Mouse (Mus musculus) cerebellum, adult 8-10 months (tissue): Measurements from ENCODE around the gene 6030408B16Rik.

Source experiments
- DNase-seq: peaks from one replicate; pipeline ENCODE4 v3.0.0; 2022

Gene 6030408B16Rik

DNA sequence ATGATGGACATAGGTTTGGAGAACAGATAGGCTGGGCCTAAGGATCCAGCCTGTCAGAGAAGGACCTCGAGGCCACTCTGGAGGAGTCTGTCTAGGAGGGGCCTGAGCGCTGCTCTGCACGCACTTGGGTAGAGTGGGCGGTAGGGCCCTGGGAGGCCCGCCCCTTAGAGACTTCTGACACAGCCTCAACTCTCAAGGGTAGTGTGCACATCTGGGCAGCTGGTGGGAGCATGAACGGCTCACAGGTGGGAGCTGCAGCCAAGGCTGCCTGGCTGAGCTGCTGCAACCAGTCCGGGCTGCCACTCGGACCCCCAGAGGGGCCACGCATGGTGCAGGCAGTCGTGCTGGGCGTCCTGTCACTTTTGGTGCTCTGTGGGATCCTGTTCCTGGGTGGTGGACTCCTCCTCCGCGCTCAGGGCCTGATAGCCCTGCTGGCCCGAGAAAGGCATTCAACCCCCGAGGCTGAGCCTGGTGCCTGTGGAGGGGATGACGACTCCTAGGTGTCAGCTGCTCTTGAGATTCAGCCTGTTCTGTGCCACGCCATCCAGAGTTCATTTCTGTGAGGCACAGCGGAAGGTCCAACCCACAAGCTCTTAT, at the start of gene 6030408B16Rik:
Gene 6030408B16Rik, plus strand, starts transcription at position 188 of the 597 bp plus-strand sequence.
- DNase-seq: no peak

DNA sequence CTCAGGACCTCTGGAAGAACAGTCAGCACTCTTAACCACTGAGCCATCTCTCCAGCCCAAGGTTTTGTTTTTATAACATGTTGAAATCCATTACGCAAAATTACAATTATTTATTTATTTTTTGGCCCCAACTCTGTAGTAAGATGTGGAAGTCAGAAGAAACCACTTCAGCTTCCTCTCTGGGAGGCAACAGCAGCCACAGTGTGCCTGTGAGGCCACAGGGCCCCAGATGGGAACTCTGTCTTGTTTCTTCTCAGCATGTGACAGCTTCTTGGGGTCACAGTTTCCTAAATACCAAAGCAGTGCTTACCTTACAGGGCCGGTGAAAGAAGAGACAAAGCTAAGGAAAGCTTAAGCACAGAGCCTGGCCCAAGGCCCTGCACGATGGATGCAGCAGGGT, 49.0 kb upstream of the 6030408B16Rik start:
- DNase-seq: no peak

DNA sequence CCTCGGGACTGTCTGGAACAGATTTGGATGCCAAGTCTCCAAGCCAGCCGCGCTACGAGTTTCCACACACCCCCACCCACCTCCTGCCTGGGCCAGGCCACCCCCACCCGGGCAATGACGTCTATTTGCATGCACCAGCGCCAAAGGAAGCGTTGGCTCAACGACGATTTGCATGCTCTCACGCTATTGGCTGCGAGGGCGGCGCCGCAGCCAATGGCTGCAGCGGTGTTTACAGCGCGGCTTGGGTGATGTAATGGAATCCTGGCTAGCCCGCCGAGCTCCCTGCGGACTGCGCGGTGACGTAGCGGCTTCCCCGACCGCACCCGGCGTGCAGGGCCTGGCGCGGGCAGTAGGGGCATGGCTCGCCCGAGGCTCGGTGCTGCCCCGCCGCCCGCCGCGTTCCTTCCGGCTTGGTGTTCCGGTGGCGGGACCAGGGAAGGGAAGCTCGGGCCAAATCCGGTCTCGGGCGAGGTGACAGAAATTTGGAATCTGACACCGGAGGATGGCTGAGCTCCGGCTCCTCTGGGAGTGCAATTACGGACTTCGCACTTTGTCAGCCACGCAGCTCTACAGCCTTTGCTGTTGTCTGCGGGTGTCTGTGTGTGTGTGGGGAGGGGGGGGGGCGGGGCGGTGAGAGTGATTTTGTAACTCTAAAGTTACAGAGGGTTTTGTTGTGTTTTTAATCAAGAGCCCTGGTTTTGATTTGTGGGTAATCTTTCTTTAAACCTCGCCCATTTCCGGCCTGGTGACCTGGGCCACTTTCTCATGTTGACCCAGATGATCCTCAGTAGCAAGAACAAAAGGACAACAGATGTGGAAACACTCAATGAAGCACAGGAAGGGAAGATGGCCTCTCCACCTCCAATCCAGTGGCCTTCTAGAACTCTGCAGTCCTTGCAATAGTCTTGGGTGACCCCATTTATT, 46.5 kb upstream of the 6030408B16Rik start:
- DNase-seq: peak; percentile 92

DNA sequence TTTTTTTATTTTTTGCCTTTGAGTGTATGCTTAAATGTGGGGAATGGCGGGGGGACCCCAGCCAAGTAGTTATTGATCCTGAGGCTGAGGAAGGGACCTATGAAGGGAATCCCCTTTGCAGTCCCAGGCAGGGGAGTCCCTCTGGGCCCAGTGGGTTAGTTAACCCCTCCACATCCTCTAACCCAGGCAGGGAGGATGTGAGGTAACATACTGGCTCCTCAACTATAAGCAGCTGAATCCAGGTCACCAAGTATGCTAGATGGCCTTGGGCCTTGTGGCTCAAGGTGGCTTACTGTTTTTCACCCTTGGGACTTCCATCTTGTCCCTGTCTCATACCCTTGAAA, 45.9 kb upstream of the 6030408B16Rik start:
- no peak for DNase-seq

DNA sequence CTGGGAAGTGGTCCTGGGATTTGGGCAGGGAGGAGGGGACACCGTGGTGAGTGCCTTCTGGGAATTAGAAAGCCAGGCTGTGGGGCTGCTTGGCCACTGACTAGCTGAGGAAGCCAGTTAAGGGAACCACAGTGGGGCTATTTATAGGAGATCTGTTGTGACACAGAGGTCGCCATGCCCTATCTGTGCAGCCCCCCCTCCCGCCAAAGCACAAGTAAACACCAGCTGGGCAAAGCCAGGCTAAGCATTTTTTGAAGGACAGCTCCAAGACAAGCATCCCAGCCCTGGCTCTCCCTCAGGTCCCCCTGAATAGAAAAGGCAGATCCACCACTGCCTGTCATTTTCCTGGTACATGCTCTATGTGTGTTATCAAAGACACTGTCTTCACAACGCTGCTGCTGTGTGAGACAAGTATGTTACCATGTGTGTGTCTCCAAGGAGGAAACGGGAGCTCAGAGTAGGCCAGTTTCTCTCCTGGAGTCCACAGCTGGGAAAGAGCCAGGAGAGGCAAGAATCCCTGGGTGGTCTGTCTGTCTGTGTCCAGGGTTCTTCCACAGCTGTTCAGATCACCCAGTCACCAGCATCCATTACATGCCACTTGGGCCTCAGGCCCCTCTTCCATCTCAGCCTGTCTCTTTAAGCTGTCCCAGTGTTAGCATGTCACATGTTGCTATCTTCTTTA, 44.8 kb upstream of the 6030408B16Rik start:
- no peak for DNase-seq

DNA sequence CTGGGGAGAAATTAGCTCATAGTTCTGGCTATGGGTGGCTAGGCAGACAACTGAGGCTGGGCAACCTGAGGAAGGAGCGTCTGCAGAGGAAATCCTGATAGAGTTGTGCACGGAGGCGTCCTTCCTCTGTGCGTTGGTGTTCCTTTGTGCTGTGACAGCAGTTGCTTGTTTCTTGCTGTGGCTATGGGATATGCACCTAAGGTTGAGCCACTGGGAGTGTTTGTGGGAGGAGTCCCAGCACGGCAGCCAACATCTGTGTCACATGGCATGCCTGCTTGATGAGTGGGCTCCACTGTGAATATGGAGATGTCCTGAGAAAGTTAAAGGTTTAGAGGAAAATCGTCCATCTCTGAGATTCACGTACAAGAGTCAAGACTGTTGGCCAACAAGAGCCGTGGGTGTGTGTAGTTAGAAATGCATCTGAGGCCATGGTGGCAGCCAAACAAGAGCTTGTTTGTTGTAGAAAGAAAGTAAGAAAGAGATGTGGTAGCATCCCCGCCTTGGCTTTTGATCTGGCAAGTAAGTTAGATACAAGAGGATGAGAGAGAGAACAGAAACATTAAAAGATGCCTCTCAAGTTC, 42.7 kb upstream of the 6030408B16Rik start:
- DNase-seq: no peak

DNA sequence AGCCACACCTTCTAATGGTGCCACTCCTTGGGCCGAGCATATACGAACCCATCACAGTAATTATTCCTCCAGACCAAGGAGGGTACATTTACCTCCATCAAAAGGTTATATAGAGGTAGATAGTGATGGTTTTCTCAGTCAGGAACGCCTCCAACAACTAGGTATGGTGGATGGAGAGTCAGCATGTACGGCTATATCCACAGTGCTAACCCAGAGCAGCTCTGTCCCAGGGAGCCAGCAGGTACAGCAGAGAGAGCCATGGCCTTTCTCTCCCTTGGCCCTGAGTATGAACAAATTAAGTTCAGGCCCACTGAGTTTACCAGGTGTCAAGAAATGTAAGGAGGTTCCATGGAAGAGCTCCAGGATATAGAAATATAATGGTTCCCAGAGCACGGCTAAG, 41.1 kb upstream of the 6030408B16Rik start:
- DNase-seq: no peak

DNA sequence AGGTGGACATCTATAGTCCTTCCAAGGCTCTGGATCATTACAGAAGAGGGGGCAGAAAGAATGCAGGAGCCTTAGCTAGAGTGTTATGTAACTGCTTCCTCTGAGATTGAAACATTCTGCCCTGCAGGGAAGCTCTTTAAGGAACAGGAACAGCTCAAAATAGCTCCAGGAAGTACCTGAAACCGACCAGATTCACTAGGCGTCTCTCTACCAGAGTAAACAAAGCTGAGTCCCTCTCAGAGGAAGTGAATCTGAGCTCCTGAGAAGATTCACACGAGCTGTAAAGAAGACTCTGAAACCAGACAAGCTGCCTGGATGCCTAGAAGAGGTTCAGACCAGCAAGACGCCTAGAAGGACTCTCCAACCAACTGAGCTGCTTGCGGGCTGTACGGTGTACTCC, 40.4 kb upstream of the 6030408B16Rik start:
- DNase-seq: no peak

DNA sequence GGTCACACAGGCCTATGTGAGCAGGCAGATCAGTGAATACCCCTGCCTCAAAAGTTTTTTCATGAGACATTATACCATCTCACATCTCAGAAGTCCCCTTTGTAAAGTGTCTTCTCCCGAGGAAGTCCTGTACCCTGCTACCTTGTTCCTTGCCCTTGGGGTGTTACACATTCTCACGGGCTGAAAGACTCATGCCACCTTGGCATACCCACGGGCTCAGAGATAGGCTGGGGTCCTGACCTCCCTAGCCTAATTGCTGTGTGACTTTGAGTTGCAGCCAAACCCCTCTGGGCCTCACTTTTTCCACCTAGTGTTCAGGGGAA, 39.5 kb upstream of the 6030408B16Rik start:
- DNase-seq: no peak

DNA sequence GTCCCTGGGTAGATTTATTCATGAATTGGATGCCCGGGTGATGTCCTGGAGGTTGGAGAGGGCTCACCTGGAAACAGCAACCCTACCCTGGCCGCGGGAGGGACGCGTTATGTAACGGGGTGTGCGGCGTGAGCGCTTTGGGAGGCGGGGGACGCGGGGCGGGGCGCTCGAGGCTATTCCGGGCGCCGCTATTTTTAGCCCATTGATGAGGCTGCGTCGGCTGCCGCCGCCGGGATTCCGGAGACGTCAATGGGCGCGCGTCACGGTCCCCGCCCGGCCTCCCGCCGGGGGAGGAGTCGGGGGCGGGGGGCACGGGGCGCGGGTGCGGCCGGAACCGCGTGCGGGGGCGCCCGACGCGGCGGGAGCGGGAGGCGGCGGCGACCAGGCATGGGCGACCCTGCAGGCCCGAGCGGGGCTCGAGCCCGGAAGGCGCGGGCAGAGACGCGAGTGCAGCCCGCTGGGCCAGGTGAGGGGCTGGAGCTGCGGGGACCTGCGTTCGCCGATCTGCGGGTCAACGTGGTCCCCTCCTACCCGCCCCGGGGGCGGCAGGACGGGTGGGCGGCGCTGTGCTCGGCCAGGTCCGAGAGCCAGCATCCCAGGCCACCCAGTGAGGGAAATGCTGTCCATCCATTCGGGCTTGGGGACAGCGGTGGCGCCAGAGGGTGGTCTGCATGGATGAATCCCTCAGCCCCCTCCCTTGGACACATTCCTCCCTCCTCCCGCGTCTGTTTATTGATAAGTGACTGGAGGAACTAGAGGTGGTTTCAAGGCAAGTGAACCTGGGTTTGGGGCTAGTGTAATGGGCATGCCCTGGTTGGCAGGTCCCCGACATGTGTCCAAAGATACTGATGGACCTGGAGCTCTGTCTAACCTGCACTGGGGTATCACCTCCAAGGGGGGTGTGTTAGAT, 38.9 kb upstream of the 6030408B16Rik start, which contains the start of gene Nr4a1:
Gene Nr4a1, plus strand, starts transcription at position 384 of the 910 bp plus-strand sequence.
- peak; percentile 86 for DNase-seq

DNA sequence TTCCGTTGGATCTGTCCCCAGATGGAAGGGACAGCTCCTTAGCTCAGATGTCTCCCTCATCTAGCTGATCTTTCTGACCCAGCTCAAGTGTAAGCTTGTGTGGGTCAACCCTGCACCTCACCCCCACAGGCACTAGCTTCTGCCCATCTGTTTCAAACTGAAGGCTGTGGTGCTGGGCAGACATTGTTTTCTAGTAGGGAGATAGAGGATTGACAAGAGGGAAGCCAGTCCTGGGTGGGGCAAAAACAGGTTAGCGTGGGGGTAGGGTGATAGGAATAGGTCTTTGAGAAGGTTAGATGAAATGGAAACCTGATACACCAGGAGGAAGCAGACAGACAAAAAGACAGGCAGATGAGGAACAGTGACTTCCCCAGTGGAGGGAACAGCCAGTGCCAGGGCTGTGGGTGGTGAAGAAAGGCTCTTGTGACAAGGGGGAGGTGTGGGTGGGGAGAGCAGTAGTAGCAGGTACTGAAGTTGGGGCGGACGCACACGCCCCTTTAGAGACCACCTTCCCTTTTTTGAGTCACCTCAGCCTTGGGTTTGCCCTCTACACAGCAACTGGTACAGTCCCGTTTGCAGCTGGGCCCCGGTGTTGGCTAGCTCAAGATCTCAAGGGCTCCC, 37.1 kb upstream of the 6030408B16Rik start:
- DNase-seq: no peak

DNA sequence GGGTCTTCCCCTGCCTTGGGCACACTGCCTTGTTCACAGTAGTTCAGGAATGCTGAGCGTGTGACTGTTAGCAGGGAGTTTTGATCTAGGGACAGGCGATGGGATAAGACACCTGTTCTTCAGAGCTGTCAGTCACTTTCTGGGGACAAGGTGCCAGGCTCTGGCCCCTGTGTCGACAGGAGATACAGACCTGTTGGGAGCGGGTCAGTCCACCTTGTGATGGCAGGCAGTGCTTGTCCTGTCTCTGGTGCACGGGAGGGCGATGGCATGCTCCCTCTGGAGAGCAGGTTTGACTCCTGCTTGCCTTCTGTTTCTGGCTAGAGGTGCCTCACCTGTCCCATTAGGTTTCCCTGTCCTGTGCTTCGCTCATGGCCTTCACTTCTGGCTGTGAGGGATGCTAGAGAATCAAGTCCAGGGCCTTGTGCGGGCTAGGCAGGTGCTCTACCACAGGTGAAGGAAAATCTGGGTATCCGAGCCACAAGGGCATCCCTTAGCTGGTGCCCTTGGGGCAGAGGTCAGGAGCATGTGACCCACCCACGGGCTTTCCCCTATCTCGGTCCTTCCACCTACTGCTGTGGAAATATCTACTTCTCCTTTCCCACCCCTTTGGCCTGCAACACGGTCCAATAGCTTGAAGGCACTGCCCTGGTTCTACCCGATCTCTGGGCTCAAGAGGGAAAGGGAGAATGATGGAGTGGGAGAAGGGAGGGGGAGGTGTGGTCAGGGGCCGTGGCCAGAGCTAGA, 36.4 kb upstream of the 6030408B16Rik start:
- no peak for DNase-seq

DNA sequence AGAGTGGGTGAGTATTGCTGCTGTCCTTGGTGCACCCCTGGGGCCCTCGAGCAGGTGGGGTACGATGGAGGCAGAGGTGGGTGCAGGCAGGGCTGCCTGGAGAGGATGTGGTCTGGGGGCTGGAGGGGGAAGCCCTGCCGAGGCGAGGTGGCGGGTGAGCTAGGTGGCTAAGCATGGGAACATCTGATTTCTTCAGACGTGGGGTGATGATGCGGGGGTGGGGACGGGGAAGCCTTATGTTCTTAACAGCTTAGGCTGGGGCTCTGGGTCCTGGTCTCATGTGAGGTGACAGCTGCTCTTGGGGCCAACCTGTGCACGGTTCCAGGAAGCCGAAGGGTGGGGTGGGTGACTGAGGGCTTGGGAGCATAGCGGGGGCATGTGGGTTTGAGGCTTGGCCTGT, 34.6 kb upstream of the 6030408B16Rik start:
- no peak for DNase-seq

DNA sequence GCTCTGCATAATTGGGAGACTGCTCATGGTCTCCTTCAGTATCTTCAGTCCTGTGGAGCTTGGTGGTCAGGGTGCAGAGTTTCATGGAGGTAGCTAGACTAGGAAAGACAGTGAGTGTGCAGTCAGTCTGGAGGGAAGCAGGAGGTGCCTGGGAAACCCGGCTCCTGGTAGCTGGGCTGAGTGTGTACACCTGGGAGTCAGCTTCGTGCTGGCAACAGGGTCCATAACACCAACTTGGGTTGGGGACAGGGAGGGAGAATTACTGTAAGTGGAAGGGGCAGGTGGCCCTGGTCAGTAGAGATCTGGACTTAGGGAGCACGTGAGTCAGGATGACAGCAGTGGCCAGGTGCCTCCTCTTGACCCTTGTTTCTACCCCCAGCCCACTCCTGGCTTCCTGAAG, 33.1 kb upstream of the 6030408B16Rik start:
- no peak for DNase-seq

DNA sequence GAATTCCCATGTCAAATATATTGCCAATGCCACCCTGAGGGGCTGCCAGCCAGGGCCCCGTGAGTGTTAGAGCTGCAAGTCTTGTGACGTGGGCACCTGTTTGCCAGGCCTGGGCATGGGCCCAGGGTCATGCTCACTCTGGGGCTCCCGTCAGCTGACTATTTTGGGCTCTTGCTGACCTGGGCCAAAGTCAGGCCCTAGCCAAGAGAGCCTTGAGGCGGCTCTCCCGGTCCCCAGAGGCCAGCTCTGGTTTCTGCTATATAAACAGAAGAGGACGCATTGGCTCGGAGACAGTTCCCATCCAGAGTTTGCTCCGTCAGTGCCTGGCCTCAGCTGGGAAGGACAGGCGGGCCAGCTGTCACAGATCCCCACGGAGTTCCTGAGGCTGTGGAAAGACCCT, 32.6 kb upstream of the 6030408B16Rik start:
- no peak for DNase-seq

DNA sequence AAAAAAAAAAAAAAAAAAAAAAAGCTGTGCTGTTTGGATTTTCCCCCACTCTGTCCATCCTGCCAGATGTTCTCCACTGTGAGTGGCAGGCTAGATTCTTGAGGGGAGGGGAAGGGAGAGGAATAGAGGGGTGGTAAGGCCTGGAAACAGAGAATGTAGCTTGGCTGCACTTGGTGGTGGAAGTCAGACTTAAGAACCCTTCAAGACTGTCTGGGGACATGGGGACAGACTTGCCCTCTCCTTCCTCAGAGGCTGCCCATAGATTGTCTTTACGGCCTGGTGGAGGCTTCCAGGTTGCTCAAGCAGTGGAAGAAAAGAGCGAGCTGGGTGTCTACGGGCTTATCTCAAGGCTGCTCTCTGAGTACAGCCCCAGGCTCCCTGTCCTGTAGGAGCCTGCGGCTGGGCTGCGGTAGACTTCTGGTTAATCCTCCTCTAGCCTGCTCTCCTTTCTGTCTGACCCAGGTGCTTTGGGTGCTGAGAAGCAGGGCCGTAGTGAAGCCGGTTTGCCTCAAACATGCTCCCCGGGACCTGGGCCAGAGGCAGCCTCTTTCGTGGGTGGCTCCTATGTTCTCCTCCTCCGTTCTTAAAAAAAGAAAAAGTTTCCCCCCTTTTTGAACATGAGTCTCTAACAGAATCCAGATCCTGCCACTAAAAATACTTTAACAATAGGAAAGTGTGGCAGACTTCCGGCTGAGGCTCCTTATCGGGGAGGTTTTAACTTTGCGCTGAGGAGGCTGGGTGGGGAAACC, 32.0 kb upstream of the 6030408B16Rik start:
- DNase-seq: no peak

DNA sequence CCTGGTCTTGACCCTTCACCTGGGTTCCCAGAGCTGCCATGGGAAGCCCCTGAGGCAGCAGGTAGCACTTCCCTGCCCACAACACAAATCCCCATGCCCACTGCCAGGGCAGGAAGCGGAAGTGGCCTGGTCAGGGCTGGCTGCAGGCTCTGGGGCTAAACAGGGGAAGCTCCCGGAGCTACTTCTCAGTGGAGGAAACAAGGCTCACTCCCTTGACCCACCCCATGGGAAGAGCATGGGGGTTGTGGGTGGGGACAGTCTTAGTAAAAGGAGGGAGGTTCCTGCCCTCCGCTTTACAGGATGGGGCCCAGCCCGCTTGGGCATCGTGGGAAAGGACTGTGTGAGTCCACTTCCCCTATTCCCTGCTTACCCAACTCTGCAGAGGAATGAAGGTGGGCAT, 30.5 kb upstream of the 6030408B16Rik start:
- DNase-seq: no peak

DNA sequence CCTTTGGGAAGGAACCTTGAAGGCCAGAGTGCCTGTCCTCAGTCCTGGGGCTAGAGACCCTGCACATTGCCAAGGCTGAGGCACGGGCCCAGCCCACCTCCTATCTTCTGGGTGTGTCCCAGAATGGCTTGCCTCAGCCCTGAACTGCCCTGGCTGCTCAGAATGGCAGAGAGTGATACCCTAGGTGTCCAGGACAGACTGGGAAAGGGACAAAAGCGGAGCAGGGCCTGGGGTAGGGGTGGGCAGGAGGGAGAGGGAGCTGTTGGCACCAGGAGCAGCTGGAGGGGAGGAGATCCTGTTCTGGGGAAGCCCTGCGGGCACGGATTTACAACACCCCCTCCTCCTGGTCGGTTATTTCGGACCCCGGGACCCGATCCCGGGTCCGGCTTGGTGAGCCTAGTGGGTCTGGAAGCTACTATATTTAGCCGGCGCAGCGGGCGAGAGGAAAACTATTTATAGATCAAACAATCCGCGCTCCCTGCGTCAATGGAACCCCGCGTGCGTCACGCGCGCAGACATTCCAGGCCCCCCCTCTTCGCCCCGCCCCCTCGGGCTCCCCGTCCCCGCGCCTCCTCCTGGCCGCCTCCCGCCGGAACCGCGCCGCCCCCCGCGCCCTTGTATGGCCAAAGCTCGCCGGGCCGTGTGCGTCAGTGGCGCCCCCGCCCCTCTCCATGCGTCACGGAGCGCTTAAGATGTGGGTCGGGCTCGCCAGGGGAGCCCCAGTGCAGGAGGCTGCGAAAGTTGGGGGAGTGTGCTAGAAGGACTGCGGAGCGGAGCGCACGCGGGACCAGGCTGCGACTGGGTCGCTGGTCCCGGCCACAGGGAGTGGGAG, 26.7 kb upstream of the 6030408B16Rik start:
- DNase-seq: peak; percentile 87
